Mouse (Mus musculus) frontal cortex, adult 2 months (tissue): ENCODE data around the gene Acss1. TPM values are rescaled to one million over a fixed set of nuclear protein-coding genes. Genes with fewer than 3 reads are reported as not detected.

Source experiments
- DNase-seq, 2 experiments: peaks; one replicate each; pipeline ENCODE4 v3.0.0; 2022; ENCODE audit warnings: low spot score in 1 of 2; ENCODE audit errors: extremely low spot score in 1 of 2
- polyA plus RNA-seq: library from polyadenylated mRNA; depleted of rRNA; stranded (reverse); fragments of >200 nt; gene quantifications from 2 replicates; pipeline ENCODE4 v1.2.3, GENCODE M21; 2012; rRNA removed

The Acss1 gene
- polyA plus RNA-seq, 1 experiment: 25.3 TPM

- DNase-seq: no peak
These were observed 88.7 kb downstream of the Acss1 start for GRCm38 (mm10) chr2:150579628-150580027.

- no peak for DNase-seq
These were observed 89.7 kb downstream of the Acss1 start for GRCm38 (mm10) chr2:150578603-150579002.

- no peak for DNase-seq
These were observed 92.0 kb downstream of the Acss1 start for GRCm38 (mm10) chr2:150576256-150576655.

GRCm38 (mm10) chr2:150572463-150572862 lies 95.8 kb downstream of the Acss1 start:
- no peak for DNase-seq

GRCm38 (mm10) chr2:150570761-150571160 lies 97.5 kb downstream of the Acss1 start:
- DNase-seq: no peak

GRCm38 (mm10) chr2:150569847-150570590 lies 98.3 kb downstream of the Acss1 start, which contains the start of gene Cst7:
Cst7 (plus strand) TSS chr2:150570415.
- no peak for DNase-seq

Other genes starting within 250 kb of the Acss1 start
- 1.3 and 1.7 TPM in 2 replicates for gene Zfp442, start 217.0 kb downstream of the Acss1 start, polyA plus RNA-seq
- gene Zfp345, start 183.4 kb downstream of the Acss1 start, polyA plus RNA-seq: not detected in 2 replicates
- gene Cst7, start 98.1 kb downstream of the Acss1 start, polyA plus RNA-seq: 0.48 and 1.1 TPM in 2 replicates
- gene Apmap, start 59.9 kb downstream of the Acss1 start, polyA plus RNA-seq: 61.2 TPM in 2 replicates
- gene Vsx1, start 20.9 kb upstream of the Acss1 start, polyA plus RNA-seq: 0.15 and 0.16 TPM in 2 replicates
- gene Entpd6, start 80.5 kb upstream of the Acss1 start, polyA plus RNA-seq: 55.0 and 56.5 TPM in 2 replicates
- gene Pygb, start 118.2 kb upstream of the Acss1 start, polyA plus RNA-seq: 123 and 125 TPM in 2 replicates
- 286 and 297 TPM in 2 replicates for gene Abhd12, start 236.2 kb upstream of the Acss1 start, polyA plus RNA-seq
- 1.3 and 1.9 TPM in 2 replicates for gene Gins1, start 236.9 kb upstream of the Acss1 start, polyA plus RNA-seq